Mouse (Mus musculus) kidney, postnatal 14 days (tissue): ENCODE data around the gene Dusp10.

ENCODE experiments used
- DNase-seq: peaks from one replicate; pipeline ENCODE4 v3.0.0; 2022; ENCODE audit warnings: mixed read lengths

The Dusp10 gene

GRCm38 (mm10) chr1:184032682-184033389 lies 19.7 kb downstream of the Dusp10 start:
- DNase-seq, result no peak

- peak; percentile 79 for DNase-seq
Observed at GRCm38 (mm10) chr1:184033390-184034010, 20.4 kb downstream of the Dusp10 start.

- peak; percentile 99 for DNase-seq
Observed at GRCm38 (mm10) chr1:184034011-184034557, 21.0 kb downstream of the Dusp10 start, which contains the start of gene 1700056E22Rik. 1700056E22Rik (minus strand) TSS chr1:184034301.

- DNase-seq, result peak; percentile 28
Observed at GRCm38 (mm10) chr1:184034741-184035181, 21.7 kb downstream of the Dusp10 start.

GRCm38 (mm10) chr1:184035346-184035903 lies 22.3 kb downstream of the Dusp10 start:
- no peak for DNase-seq

- no peak for DNase-seq
Observed at GRCm38 (mm10) chr1:184037802-184038201, 24.7 kb downstream of the Dusp10 start.

GRCm38 (mm10) chr1:184039301-184039700 lies 26.2 kb downstream of the Dusp10 start:
- DNase-seq, result no peak

GRCm38 (mm10) chr1:184040181-184040580 lies 27.1 kb downstream of the Dusp10 start:
- no peak for DNase-seq

- no peak for DNase-seq
Observed at GRCm38 (mm10) chr1:184040906-184041305, 27.8 kb downstream of the Dusp10 start.

- peak; percentile 18 for DNase-seq
Observed at GRCm38 (mm10) chr1:184041778-184042573, 28.9 kb downstream of the Dusp10 start.

- DNase-seq, result no peak
Observed at GRCm38 (mm10) chr1:184042745-184043144, 29.6 kb downstream of the Dusp10 start.

GRCm38 (mm10) chr1:184043391-184043790 lies 30.3 kb downstream of the Dusp10 start:
- DNase-seq, result no peak

GRCm38 (mm10) chr1:184046070-184046677 lies 33.1 kb downstream of the Dusp10 start:
- DNase-seq, result no peak

GRCm38 (mm10) chr1:184047818-184048217 lies 34.7 kb downstream of the Dusp10 start:
- DNase-seq, result no peak

GRCm38 (mm10) chr1:184048675-184049418 lies 35.7 kb downstream of the Dusp10 start:
- DNase-seq, result no peak

- no peak for DNase-seq
Observed at GRCm38 (mm10) chr1:184051286-184051685, 38.2 kb downstream of the Dusp10 start.

GRCm38 (mm10) chr1:184051824-184052223 lies 38.7 kb downstream of the Dusp10 start:
- DNase-seq, result peak; percentile 48

GRCm38 (mm10) chr1:184052331-184052730 lies 39.2 kb downstream of the Dusp10 start:
- DNase-seq, result no peak

GRCm38 (mm10) chr1:184053141-184053540 lies 40.0 kb downstream of the Dusp10 start:
- no peak for DNase-seq

- DNase-seq, result no peak
Observed at GRCm38 (mm10) chr1:184053711-184054110, 40.6 kb downstream of the Dusp10 start.

GRCm38 (mm10) chr1:184054176-184054575 lies 41.1 kb downstream of the Dusp10 start:
- no peak for DNase-seq

- DNase-seq, result no peak
Observed at GRCm38 (mm10) chr1:184058206-184058605, 45.1 kb downstream of the Dusp10 start.
